Mouse (Mus musculus) gastrocnemius, postnatal 10 days (tissue): ENCODE results near the gene Phb2. TPM values are rescaled to one million over a fixed set of nuclear protein-coding genes. Genes with fewer than 3 reads are reported as not detected.

Experiments used
- DNase-seq: peaks from one replicate; pipeline ENCODE4 v3.0.0; 2021; ENCODE audit warnings: mixed read lengths
- microRNA-seq, 2 experiments: library from miRNA; unstranded; fragments of <30 nt; microRNA quantifications; one replicate each; pipeline ENCODE4 v1.2.0; 2021
- total RNA-seq, 2 experiments: library from RNA; stranded (reverse); gene quantifications; 2 replicates each; pipeline ENCODE4 v1.2.3; 2021

The Phb2 gene
- total RNA-seq, 2 experiments from 2014 or later: 205 to 206 TPM

DNA sequence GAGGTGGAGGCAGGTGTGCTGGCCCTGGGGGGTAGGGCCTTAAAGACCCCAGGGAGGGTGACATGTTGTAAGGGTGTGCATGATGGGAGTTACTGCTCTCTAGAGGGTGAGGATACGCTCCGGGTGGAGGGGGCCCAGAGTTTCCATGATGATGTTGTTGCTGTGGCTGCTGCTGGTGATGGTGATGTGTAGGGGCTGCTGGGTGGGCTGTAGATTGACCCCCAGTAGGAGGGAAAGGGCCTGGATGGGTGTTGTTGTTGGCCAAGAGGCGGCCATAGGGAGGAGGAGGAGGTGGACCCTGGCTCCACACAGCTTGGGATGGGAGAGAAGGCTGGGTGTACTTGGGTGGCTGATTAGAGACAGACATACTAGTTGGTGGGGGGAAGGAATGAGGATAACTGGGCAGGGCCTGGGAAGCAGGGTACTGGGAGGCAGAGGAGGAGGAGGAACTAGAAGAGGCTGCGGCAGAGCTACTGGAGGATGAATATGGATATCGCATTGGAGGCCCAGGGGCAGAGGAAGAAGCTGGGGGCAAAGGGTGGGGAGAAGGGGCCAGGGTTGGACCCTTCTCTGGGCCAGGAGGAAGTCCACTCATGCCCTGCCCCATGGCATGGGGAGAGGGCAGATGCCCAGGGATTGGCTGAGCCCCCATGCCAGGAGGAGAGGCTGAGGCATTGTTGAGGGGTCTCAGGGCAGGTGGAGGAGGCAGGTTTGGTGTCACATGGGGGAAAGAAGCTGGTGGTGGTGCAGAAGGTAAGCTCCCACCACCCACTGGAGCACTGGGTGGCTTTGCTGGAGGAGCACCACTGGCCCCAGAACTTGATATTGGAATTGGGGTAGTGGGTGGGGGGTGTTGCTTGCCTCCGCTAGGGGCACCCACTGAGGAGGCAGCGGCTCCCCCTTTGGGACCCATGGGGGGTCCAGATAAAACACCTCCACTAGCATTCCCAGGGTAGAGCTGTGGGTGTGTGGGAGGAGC lies 34.8 kb downstream of the Phb2 start:
- DNase-seq: no peak

DNA sequence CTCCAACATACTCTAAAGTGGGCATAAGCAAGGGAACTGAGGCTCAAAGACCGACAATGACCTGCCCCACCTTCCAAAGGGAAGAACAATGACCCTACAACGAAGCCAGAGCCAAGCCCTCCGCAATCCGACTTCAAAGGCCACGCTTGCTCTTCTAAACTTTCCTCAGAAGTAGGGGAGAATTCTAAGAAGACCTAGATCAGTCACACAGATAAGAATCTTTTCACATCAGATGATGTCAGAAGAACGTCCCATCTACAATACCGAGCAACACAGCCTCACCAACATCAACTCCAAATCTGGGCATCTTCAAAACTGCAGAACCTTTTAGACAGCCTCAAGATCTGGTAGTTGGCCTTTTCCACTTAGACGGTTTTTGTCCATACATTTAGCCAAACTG lies 38.3 kb downstream of the Phb2 start:
- no peak for DNase-seq

GRCm38 (mm10) chr6:124753861-124754260 lies 41.7 kb downstream of the Phb2 start:
- DNase-seq: no peak

- no peak for DNase-seq
Observed at GRCm38 (mm10) chr6:124755306-124755705, 43.2 kb downstream of the Phb2 start.

DNA sequence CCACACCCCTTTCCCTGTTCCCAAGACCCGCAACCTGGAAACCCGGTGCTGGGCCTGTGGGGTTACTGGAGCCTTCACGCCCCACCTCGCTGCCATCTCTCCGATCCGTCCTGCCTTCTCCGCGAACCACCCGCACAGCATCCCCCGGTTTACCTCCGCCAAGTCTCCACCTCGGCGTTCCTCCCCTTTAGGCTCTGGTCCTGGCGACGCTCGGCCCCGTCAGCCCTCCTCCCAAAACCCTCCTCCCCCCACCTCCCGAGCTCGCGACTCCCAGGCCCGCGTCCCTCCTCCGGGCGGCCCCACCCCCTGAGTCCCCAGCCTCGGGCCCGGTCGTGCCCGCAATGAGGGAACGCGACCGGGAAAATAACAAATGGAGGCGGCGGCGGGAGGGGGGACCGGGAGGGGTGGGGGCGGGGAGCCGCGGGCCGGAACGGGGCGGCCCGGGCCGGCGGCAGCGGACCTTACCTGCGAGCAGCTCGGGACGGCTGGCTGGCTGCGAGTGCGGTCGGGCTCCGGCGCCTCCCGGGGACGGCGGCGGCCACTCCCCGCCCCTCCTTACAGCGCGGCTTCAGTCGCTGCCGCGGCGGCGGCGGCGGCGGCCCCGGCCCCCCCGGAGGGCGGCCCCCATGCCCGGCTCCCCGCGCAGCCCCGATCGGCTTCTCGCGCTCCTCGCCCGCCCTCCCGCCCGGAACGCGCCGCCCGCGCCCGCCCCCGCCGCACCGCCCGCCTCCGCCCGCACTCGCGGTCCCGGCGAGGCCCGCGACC lies 43.9 kb downstream of the Phb2 start, which contains the start of the genes Gm45234 and Atn1:
TSS of gene Gm45234 (minus strand) at position 191 of the 765 bp plus-strand sequence.
TSS of gene Atn1 (minus strand) at position 694 of the 765 bp plus-strand sequence.
- peak; percentile 71 for DNase-seq

DNA sequence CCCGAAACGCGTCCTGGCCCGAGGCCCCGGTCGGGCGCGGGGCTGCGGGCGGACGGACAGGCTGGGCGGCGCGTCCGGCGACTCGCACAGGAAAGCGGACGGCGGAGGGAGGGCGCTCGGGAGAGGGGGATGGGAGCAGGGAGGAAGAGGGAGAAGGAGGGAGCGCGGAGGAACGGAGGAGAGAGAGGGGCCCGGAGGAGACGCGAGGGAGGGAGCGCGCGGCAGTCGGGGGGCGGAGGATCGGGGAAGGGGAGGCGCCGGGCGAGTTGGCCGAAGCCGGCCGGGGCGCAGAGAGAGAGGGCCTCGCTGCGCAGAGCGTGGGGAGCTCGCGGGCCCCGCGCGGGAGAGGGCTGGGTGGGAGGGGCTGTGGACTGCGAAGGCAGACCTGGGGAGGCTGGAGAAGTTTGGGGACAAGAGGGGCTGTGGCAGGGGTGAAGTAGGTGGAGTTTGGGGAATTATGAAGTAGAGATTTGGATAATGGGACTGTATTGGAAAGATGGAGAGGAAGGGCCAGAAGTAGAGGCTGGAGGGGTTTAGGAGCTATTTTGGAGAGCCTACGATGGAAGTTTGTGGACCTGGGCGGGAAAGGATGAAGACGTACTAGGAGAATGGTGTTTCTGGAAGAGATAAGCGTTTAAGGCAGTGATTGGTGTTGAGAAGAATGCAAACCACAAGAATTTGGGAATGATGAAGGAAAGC lies 44.7 kb downstream of the Phb2 start:
- peak; percentile 82 for DNase-seq

DNA sequence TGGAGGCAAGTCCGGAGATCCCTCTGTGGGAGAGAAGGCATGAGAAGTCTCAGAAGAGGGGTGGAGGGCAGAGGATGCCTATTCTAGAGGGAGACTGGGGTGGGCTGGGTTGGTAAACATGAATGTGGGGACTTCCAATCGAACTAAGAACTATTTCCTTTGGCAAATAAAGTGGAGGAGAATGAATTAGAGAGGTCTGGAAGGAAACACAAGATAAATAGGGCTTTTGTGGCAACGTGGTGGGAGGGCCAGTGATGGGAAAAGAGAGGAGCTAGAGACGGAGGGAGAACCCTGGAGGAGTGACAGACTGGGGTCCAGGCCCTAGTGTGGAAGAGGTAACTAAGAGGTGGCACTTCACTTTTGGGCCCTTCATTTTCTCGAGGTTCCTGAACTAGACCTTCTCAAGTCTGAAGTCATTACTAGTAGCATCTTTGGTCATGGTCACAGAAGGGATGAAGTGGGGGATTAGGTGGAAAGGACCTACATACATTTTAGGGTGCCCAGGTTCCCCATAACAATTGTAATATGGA lies 45.3 kb downstream of the Phb2 start:
- no peak for DNase-seq

DNA sequence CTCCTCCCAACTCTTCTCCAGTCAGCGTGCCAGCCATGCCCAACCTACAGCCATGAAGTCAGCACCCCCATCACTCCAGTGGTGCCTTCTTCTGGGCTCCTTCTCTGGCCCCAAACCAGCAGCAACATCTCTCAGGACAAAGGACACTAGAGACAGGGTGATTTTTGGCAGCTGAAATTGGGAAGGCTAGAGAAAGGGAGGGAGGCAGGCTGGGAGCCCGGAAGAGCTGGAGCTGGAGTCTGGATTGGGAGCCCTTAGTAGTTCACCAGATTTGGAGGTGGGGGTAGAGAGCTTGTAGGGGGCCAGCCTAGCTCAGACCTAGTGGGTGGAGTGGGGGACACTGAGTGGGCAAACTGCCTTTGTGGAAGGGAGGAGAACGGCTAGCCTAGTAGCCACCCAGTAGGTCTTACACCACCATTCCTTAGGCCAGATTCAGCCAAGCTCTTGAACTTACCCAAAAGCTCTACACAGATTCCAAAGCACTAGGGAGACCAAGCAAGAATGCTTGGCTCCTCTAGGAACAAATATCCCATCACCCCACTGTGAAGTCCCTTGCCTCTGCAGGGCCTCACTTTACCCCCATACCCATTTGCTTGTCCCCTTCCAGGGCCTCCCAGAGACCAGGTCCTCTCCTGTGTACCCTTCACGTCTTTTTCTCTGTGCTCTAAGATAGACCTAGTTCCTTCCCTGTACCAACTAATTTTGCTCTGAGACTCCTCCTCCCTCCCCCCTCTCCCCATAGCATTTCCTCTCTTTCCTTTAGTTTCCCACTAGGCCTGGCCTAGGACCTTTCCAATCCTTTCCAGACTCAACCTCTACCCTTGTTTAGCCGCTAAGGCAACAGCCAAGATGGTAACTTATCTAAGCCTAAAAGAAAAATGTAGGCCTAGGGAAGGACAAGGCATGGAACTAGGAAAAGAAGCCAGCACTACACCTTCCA lies 46.0 kb downstream of the Phb2 start:
- DNase-seq: peak; percentile 29

GRCm38 (mm10) chr6:124758849-124759232 lies 46.7 kb downstream of the Phb2 start:
- no peak for DNase-seq

GRCm38 (mm10) chr6:124759259-124759658 lies 47.1 kb downstream of the Phb2 start:
- DNase-seq: peak; percentile 80

DNA sequence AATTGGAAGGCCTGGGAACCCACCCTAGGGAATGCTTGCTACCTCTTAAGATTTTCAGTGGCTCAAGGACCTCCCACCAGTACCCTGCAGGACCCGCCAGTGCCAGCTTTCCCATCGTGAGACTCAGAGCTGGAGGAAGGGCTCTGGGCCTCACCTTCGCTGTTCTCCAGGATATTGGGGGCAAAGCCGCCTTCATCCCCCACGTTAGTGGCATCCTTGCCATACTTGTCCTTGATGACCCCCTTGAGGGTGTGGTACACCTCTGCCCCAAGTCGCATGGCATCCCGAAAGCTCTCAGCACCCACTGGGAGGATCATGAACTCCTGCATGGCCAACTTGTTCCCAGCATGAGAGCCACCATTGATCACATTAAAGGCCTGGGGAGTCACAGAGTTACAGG lies 53.8 kb downstream of the Phb2 start:
- no peak for DNase-seq

Small RNA genes within 50 kb of the gene (microRNA-seq; reads per million reads assigned to microRNA genes)
- gene Mir141: 0 to 1.3 reads per million in 2 experiments
- 9.8 to 10.2 reads per million in 2 experiments for gene Mir200c

Other genes with a start within 250 kb of the Phb2 start
- gene Clstn3, start 247.5 kb upstream of the Phb2 start, total RNA-seq: 1 to 10 TPM; 1.5 to 1.8 TPM
- gene C1rl, start 219.2 kb upstream of the Phb2 start, total RNA-seq: 1 to 10 TPM in 1 of 2 experiments, under 1 TPM in 1; 0.82 to 1.2 TPM
- 10 to 100 TPM; 19.4 to 19.7 TPM for gene C1ra, start 199.9 kb upstream of the Phb2 start, total RNA-seq
- 10 to 100 TPM; 43.3 to 51.5 TPM for gene C1s1, start 170.0 kb upstream of the Phb2 start, total RNA-seq
- 1 to 10 TPM; 1.9 to 2.0 TPM for gene C1rb, start 142.0 kb upstream of the Phb2 start, total RNA-seq
- gene C1s2, start 76.3 kb upstream of the Phb2 start, total RNA-seq: 1 to 10 TPM in 1 of 2 experiments, under 1 TPM in 1; 0.68 to 1.1 TPM
- gene Lpcat3, start 49.3 kb upstream of the Phb2 start, total RNA-seq: 10 to 100 TPM; 28.2 to 41.3 TPM
- 10 to 100 TPM; 61.0 to 62.5 TPM for gene Emg1, start 158 bp upstream of the Phb2 start, total RNA-seq
- 1 to 10 TPM; 1.8 to 3.8 TPM for gene Ptpn6, start 26.4 kb downstream of the Phb2 start, total RNA-seq
- 100 to 1,000 TPM; 213 to 226 TPM for gene Grcc10, start 29.0 kb downstream of the Phb2 start, total RNA-seq
- not detected for gene Gm45234, start 43.7 kb downstream of the Phb2 start, total RNA-seq
- gene Atn1, start 44.2 kb downstream of the Phb2 start, total RNA-seq: 10 to 100 TPM; 37.6 to 46.7 TPM
- gene Eno2, start 57.3 kb downstream of the Phb2 start, total RNA-seq: 1 to 10 TPM; 2.9 to 6.5 TPM
- gene Lrrc23, start 67.4 kb downstream of the Phb2 start, total RNA-seq: not detected
- gene Spsb2, start 96.3 kb downstream of the Phb2 start, total RNA-seq: 1 to 10 TPM; 3.5 to 6.5 TPM
- 1,000 to 10,000 TPM; 2,520 to 2,805 TPM for gene Tpi1, start 102.0 kb downstream of the Phb2 start, total RNA-seq
- gene Usp5, start 117.1 kb downstream of the Phb2 start, total RNA-seq: 10 to 100 TPM; 66.2 to 66.4 TPM
- 10 to 100 TPM; 13.5 to 14.3 TPM for gene Cdca3, start 117.2 kb downstream of the Phb2 start, total RNA-seq
- 1 to 10 TPM; 8.4 to 9.4 TPM for gene Gnb3, start 127.9 kb downstream of the Phb2 start, total RNA-seq
- gene P3h3, start 145.4 kb downstream of the Phb2 start, total RNA-seq: 10 to 100 TPM; 33.3 to 41.5 TPM
- gene Gpr162, start 151.6 kb downstream of the Phb2 start, total RNA-seq: 1 to 10 TPM in 1 of 2 experiments, under 1 TPM in 1; 0.38 to 1.1 TPM
- 1 to 10 TPM in 1 of 2 experiments, under 1 TPM in 1; 0.61 to 2.1 TPM for gene Cd4, start 175.9 kb downstream of the Phb2 start, total RNA-seq
- under 1 TPM; 0.56 to 0.68 TPM for gene Lag3, start 199.4 kb downstream of the Phb2 start, total RNA-seq
- gene Ptms, start 207.8 kb downstream of the Phb2 start, total RNA-seq: 100 to 1,000 TPM; 273 to 298 TPM
- gene Mlf2, start 219.1 kb downstream of the Phb2 start, total RNA-seq: 100 to 1,000 TPM; 252 to 255 TPM